Mouse (Mus musculus): Measurements from ENCODE around the gene Chaf1b. TPM values are rescaled to one million over a fixed set of nuclear protein-coding genes. Genes with fewer than 3 reads are reported as not detected.

Chaf1b gene
- polyA plus RNA-seq, 1 experiment from 2014 or later: 99.0 TPM

GRCm38 (mm10) chr16:93890948-93891604, 7.4 kb downstream of the Chaf1b start:
- no peak for ATAC-seq (ENCODE audit: insufficient number of reproducible peaks, insufficient read depth, low FRiP score, low TSS enrichment)
- Histone ChIP-seq H3K4me2 (replicated peaks) (no peak overlapping the region), H3K9ac (no peak overlapping the region), H3K4me1 (peaks cover 2% of the 10 kb centered on the region; the same call in 1 of the 2 replicates), H3K4me3 (no peak overlapping the region), H3K9me3 (no peaks in the 10 kb centered on the region), H3K27me3 (no peaks in the 10 kb centered on the region), H3K36me3 (peaks cover 92% of the 10 kb centered on the region), H3K27ac (no peak overlapping the region)
- WGBS: 86% methylated on average over 12 of the region's 12 CpGs

- Histone ChIP-seq H3K9ac (no peak overlapping the region), H3K9me3 (no peaks in the 10 kb centered on the region), H3K27ac (no peak overlapping the region), H3K4me1 (no peaks in the 10 kb centered on the region), H3K36me3 (peaks cover 78% of the 10 kb centered on the region), H3K4me2 (replicated peaks) (no peak overlapping the region), H3K27me3 (no peaks in the 10 kb centered on the region), H3K4me3 (no peak overlapping the region)
- no peak for ATAC-seq (ENCODE audit: insufficient number of reproducible peaks, insufficient read depth, low FRiP score, low TSS enrichment)
- 93% methylated on average over 5 of the region's 5 CpGs for WGBS
These were observed 9.6 kb downstream of the Chaf1b start for GRCm38 (mm10) chr16:93893285-93893684.

- Histone ChIP-seq H3K4me1 (no peaks in the 10 kb centered on the region), H3K9ac (no peak overlapping the region), H3K4me2 (replicated peaks) (no peak overlapping the region), H3K4me3 (no peak overlapping the region), H3K9me3 (no peaks in the 10 kb centered on the region), H3K36me3 (peaks cover 63% of the 10 kb centered on the region), H3K27ac (no peak overlapping the region), H3K27me3 (no peaks in the 10 kb centered on the region)
- 77% methylated on average over 6 of the region's 6 CpGs for WGBS
- ATAC-seq (ENCODE audit: insufficient number of reproducible peaks, insufficient read depth, low FRiP score, low TSS enrichment): no peak
These were observed 19.3 kb downstream of the Chaf1b start for GRCm38 (mm10) chr16:93903027-93903426.

GRCm38 (mm10) chr16:93906156-93907014, 22.7 kb downstream of the Chaf1b start:
- Histone ChIP-seq H3K36me3 (peaks cover 37% of the 10 kb centered on the region), H3K27me3 (no peaks in the 10 kb centered on the region), H3K27ac (0 out of 2 replicates have a peak overlapping the region, but pooled peaks have one; percentile 1), H3K4me1 (no peaks in the 10 kb centered on the region), H3K9me3 (no peaks in the 10 kb centered on the region), H3K4me2 (replicated peaks) (no peak overlapping the region), H3K9ac (no peak overlapping the region), H3K4me3 (no peak overlapping the region)
- ATAC-seq (ENCODE audit: insufficient number of reproducible peaks, insufficient read depth, low FRiP score, low TSS enrichment): peak; percentile 43
- WGBS: 68% methylated on average over 11 of the region's 11 CpGs

- no peak overlapping the region for H3K27ac ChIP-seq
These were observed 24.1 kb downstream of the Chaf1b start for GRCm38 (mm10) chr16:93907761-93908160.

GRCm38 (mm10) chr16:93908196-93908595, 24.5 kb downstream of the Chaf1b start:
- no peaks in the 10 kb centered on the region for H3K4me1 ChIP-seq
- no peak overlapping the region for H3K4me2 ChIP-seq (replicated peaks)
- no peaks in the 10 kb centered on the region for H3K27me3 ChIP-seq
- ATAC-seq (ENCODE audit: insufficient number of reproducible peaks, insufficient read depth, low FRiP score, low TSS enrichment): no peak
- no peaks in the 10 kb centered on the region for H3K9me3 ChIP-seq
- H3K4me3 ChIP-seq: no peak overlapping the region
- H3K9ac ChIP-seq: no peak overlapping the region
- H3K36me3 ChIP-seq: peaks cover 19% of the 10 kb centered on the region
- WGBS: 88% methylated on average over 8 of the region's 8 CpGs
- no peak overlapping the region for H3K27ac ChIP-seq

More at GRCm38 (mm10) chr16:93907761-93908160, 24.1 kb downstream of the Chaf1b start:
- H3K27me3 ChIP-seq: no peaks in the 10 kb centered on the region
- H3K9me3 ChIP-seq: no peaks in the 10 kb centered on the region
- no peak overlapping the region for H3K4me3 ChIP-seq
- no peak overlapping the region for H3K4me2 ChIP-seq (replicated peaks)
- H3K36me3 ChIP-seq: peaks cover 23% of the 10 kb centered on the region
- no peak for ATAC-seq (ENCODE audit: insufficient number of reproducible peaks, insufficient read depth, low FRiP score, low TSS enrichment)
- no peak overlapping the region for H3K9ac ChIP-seq
- no peaks in the 10 kb centered on the region for H3K4me1 ChIP-seq
- WGBS: 71% methylated on average over 5 of the region's 5 CpGs

- H3K27ac ChIP-seq: no peak overlapping the region
These were observed 26.2 kb downstream of the Chaf1b start for GRCm38 (mm10) chr16:93909936-93910335.

GRCm38 (mm10) chr16:93910735-93911665, 27.3 kb downstream of the Chaf1b start:
- Histone ChIP-seq H3K36me3 (peaks cover 1% of the 10 kb centered on the region; the same call in 1 of the 2 replicates), H3K27ac (no peak overlapping the region), H3K27me3 (no peaks in the 10 kb centered on the region), H3K9ac (no peak overlapping the region), H3K4me1 (no peaks in the 10 kb centered on the region), H3K4me2 (replicated peaks) (no peak overlapping the region), H3K4me3 (no peak overlapping the region), H3K9me3 (no peaks in the 10 kb centered on the region)
- no peak for ATAC-seq (ENCODE audit: insufficient number of reproducible peaks, insufficient read depth, low FRiP score, low TSS enrichment)
- 65% methylated on average over 28 of the region's 28 CpGs for WGBS

More at GRCm38 (mm10) chr16:93909936-93910335, 26.2 kb downstream of the Chaf1b start:
- Histone ChIP-seq H3K4me2 (replicated peaks) (no peak overlapping the region), H3K4me3 (no peak overlapping the region), H3K9ac (no peak overlapping the region), H3K9me3 (no peaks in the 10 kb centered on the region), H3K36me3 (peaks cover 9% of the 10 kb centered on the region; the same call in 1 of the 2 replicates), H3K27me3 (no peaks in the 10 kb centered on the region), H3K4me1 (no peaks in the 10 kb centered on the region)
- 85% methylated on average over 3 of the region's 3 CpGs for WGBS
- ATAC-seq (ENCODE audit: insufficient number of reproducible peaks, insufficient read depth, low FRiP score, low TSS enrichment): no peak

GRCm38 (mm10) chr16:93912158-93912557, 28.5 kb downstream of the Chaf1b start:
- Histone ChIP-seq H3K4me3 (no peak overlapping the region), H3K27ac (no peak overlapping the region), H3K27me3 (no peaks in the 10 kb centered on the region), H3K9ac (no peak overlapping the region), H3K4me1 (no peaks in the 10 kb centered on the region), H3K9me3 (no peaks in the 10 kb centered on the region), H3K36me3 (no peaks in the 10 kb centered on the region), H3K4me2 (replicated peaks) (no peak overlapping the region)
- ATAC-seq (ENCODE audit: insufficient number of reproducible peaks, insufficient read depth, low FRiP score, low TSS enrichment): no peak
- 75% methylated on average over 5 of the region's 5 CpGs for WGBS

GRCm38 (mm10) chr16:93912808-93913207, 29.1 kb downstream of the Chaf1b start:
- Histone ChIP-seq H3K9ac (no peak overlapping the region), H3K4me2 (replicated peaks) (no peak overlapping the region), H3K36me3 (no peaks in the 10 kb centered on the region), H3K27ac (no peak overlapping the region), H3K4me1 (no peaks in the 10 kb centered on the region), H3K27me3 (no peaks in the 10 kb centered on the region), H3K9me3 (no peaks in the 10 kb centered on the region), H3K4me3 (no peak overlapping the region)
- no peak for ATAC-seq (ENCODE audit: insufficient number of reproducible peaks, insufficient read depth, low FRiP score, low TSS enrichment)
- 62% methylated on average over 3 of the region's 3 CpGs for WGBS

GRCm38 (mm10) chr16:93913881-93914576, 30.3 kb downstream of the Chaf1b start:
- Histone ChIP-seq H3K9ac (no peak overlapping the region), H3K4me3 (no peak overlapping the region), H3K4me2 (replicated peaks) (no peak overlapping the region), H3K27me3 (no peaks in the 10 kb centered on the region), H3K9me3 (no peaks in the 10 kb centered on the region), H3K36me3 (no peaks in the 10 kb centered on the region), H3K27ac (no peak overlapping the region), H3K4me1 (peaks cover 9% of the 10 kb centered on the region)
- WGBS: 73% methylated on average over 10 of the region's 10 CpGs
- no peak for ATAC-seq (ENCODE audit: insufficient number of reproducible peaks, insufficient read depth, low FRiP score, low TSS enrichment)
